Mouse (Mus musculus): ENCODE data around the gene E030030I06Rik.
A peak's percentile ranks its signal among the peaks of the same experiment; 100 is the strongest.
"Not testable (repeated sequence)": the region's sequence is repeated elsewhere in the genome, so short reads cannot be mapped to it uniquely, and the experiment has no call there.

Gene E030030I06Rik

DNA sequence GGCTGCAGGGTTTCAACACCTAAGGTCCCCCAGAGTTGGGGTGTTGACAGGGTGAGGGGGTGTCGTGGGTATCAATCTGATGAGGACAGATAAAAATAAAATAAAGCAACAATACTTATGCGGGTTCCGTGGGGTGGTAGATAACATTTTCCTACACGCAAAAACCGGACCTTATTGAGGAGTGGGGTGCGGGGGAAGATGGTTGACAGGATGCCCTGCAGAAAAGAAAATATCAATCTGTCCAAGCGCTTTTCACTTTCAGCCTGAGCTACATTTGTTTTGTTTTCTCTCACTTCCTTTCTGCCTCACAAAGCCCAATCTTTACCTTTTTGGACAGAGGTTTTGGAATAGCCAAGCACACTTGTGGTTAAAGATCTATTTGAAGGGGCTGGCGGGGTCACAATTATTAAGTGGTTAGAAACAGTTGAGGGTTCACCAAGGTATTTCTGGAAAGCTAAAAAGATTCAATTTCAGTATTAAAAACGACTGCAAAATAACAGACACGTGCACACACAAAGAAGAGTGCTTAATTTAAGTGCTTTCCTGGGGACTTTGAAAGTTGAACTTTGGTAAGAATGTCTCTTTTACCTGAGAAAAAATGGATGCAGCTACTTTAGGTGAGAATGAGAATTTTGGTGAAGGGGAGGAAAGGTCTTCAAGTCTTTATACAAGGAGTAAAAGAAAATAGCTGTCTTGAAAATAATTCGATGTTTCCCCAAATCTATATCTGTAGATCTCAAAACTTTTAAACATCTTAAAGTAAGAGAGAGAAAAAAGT, 3.0 kb upstream of the E030030I06Rik start:
- peak in 1 of 2 experiments; percentile 37 for DNase-seq

DNA sequence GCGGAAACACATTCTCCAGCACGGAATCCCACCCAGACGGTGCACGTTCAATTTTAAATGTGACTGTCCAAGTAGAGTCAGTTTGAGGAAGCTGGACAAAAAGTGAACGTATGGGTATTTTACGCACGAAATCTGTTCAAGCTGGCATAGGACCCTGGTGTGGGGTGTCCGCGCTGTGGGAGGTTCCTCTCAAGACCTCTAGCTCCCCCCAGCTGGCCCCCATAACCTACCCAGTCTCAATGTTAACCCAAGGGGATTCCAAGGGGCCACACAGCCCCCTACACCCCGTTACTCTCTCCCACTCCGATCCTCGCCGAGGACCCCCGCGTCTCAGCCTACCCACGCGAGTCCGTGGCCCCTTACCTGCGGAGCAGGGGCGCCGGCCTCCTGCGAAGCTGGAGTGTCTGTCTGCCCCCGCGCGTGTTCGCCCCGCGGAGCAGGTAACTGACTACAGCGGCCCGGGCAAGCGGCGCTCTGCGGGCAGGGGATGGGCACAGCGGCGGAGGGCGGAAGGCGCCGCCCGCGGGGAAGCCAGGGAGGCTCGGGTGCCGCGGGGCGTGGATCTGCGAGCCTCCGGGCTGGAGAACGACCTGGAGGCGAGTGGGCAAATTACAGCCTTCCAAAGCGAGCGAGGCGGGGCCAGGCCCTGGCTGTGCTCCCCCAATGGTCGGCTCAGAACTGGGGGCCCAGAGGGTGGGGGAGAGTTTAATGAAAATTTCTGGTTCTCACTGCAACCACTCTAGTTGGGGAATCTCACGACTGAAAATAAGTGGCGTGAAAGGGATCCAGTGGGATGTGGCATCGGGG, 2.2 kb upstream of the E030030I06Rik start:
- peak; percentile 44 to 57 for DNase-seq

DNA sequence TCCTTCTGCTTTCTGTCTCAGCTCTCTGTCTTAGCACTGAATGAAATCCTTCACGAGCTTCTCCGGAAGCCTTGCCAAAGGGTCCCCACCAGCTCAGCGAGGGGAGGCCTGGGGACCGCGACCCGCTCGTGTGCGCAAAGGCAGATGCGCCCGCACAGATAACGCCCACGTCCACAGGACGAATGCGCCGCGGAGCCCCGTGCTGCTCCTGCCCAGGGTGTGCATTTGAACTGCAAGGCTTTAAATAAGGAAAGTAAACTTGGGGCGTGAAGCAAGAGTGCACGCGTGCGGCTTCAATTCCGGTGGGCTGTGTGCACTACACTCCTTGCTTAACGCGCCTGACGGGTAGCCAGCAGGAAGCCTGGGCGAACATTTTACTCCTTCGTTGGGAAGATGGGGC, 1.5 kb upstream of the E030030I06Rik start:
- DNase-seq: peak; percentile 50 to 54

DNA sequence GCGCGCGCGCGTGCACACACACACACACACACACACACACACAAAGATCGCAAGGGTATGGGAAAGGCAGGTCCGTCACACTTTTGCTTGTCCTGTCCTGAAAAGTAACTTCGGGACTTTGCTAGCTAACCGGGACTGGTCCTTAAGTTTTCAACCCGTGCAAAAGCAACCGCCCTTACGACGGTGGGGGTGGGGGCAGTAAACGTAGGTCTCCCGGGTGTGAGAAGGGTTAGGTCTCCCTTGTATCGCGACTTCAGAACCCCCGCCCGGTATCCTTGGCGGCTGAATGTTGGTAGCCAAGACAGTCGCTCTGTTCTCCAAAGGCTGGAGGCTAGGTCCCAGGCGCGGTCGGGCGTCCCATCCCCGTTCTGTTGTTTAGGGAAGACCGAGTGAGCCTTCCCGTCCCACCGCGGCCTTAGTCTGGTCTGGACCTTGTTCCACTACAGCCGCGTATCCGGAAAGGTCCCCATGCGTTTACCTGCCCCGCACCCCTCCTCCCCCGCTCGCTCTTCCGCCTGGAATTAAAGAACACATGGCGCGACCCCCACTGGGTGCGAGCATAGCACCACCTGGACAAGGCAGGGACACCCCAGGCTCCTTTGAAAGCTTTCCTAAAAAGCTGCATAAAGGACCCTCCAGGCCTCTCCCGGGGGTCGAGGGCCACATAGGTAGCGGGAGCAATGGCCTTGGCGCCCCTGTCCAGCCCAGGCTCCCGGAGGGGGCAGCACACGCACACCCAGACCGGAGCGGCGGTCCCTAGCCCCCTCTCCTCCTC, 808 bp upstream of the E030030I06Rik start:
- DNase-seq: peak in 1 of 2 experiments; percentile 40

DNA sequence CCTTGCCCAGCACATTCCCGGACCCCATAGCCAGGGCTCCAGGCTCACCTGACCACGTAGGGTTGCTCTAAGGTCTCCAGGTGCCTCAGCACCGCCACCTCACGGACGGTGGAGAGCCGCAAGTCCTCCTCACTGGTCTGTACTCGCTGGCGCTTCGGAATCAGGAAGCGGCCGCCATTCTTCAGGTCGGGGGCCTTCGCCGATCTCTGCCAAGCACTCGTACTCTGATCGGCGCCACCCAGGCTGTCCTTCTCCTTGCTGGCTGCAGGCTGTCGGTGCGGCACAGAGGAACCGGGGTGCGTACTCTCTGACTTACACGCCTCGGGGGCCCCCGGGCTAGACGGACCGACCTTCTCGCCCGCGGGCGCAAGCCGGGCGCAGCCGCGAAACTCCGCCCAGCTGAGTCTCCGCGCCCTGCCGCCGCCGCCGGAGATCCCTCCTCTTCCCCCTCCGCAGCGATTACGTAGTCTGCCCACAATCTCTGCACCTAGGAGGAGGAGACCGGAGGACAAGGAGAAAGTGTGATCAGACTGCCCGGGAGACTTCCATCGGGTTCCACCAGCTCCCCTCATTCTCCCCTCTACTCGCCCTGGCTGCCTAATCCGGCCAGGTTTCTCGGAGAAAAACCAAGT, 513 bp downstream of the E030030I06Rik start:
- DNase-seq: peak; percentile 81 to 83

DNA sequence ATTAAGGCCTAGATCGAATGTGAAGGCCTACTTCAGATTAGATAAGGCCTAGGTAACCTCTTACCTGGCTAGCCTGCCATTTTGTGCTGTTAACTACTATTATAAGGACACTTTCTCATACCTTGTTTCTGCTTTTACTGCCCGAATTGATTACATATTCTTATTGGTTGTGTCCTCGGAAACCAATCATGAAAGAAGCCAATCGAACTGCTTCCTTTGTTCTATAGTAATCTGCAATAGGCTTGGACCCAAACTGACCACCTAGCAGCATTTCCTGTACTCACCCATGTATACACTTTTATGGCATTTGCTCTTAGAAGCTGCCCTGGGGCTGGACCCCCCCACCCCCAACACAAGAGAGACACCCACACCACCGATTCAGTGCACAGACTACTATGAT, 6.1 kb downstream of the E030030I06Rik start:
- DNase-seq: no peak

DNA sequence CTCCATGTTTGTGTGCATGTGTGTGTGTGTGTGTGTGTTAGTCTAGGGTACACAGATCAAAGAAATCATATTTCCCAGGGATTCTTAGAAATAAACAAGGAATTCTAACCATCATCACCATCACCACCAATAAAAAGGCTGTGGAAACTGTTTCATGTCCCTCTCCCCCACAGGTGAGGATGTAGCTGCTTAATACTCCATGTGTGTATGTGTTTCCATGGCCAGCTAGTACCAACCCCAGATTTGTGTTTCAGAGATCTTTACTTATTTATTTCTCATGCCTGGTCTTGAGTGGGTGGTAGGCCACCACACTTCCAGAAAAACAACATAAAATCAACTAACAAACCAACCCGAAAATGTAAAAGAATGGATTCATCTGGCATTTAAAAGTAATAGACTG, 6.9 kb downstream of the E030030I06Rik start:
- DNase-seq: not testable (repeated sequence)

DNA sequence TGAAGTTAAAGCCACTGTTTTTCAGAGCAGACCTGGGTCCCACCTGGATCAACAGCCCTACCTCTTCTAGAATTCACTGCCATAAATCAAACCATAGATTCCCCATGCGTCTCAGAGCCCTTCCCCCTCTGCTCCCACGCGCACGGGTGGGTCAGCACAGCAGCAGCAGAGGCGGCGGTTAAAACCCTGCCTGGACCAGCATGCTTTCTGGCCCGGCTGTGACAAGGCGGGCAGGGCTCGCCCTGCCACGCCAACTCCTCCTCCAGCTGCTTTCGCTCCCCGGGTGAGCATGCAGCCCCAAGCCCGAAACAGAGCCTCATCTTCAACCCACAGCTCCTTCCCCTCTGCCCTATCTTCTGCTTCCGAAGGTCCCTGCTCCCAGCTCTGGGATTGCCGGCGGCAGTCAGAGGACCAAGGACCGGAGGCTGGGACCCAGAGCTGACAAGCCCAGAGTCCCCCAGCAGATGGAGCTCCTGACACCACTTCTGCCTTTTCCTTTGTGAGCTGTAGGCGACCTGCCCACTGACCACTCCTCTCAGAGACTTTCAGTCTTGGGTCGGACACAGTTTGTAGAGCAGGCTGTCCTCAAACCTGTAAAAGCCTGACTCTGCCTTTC, 8.3 kb downstream of the E030030I06Rik start:
- peak; percentile 71 to 72 for DNase-seq

DNA sequence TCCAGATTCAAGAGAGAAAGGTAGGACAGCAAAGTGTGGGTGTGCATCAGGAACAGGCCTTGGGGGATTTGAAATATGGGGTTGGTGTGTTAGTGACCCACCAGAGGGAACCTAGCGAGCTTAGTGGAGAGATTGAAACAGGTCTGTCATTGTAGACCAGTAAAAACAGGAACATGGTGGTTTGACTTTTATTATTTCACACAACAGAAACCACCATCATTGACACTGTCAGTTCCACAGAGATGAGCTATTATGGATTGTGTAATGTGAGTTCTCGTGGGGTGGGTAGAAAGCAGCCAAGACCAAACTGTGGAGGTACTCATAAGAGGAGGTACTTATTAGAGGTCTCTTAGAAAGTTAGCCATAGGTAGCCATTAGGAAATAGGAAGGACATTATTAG, 74.5 kb downstream of the E030030I06Rik start:
- DNase-seq: no peak

DNA sequence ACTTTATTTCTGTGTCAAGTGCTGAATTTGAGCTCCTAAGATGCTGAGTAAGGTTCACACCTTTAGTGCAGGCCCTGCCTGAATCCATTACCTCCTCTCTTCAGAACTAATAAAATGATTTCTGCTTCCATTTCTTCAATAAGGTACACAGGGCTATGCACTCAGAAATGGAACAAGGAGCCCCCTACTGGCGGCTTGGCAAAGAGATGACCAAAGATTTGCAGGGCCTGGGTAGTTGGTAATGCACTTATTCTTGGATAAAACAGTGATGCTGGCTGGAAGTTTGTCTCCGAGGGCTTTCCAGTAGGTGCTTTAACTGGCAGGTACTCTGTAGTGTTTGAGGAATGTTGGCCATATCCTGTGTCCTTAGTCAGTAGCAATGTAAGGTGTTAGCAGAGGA, 76.3 kb downstream of the E030030I06Rik start:
- peak; percentile 37 to 42 for DNase-seq

DNA sequence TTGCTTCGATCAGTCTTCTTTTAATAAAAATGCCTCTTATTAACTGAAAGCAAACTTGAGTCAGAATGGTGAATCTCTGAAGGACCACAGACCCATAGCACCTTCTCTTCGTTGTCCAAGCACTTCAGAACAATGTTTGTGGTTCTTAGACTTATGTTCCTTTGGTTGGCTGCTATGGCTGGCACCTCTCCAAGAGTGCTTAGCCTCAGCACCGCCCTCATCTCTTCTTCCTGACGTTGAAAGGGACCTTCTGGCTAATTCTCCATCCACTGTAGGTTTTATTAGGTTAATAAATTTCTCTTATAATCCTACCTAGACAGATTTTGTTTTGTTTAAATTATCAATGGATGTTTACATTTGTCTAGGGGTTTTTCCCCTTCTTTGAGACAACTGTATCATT, 78.5 kb downstream of the E030030I06Rik start:
- DNase-seq: no peak

DNA sequence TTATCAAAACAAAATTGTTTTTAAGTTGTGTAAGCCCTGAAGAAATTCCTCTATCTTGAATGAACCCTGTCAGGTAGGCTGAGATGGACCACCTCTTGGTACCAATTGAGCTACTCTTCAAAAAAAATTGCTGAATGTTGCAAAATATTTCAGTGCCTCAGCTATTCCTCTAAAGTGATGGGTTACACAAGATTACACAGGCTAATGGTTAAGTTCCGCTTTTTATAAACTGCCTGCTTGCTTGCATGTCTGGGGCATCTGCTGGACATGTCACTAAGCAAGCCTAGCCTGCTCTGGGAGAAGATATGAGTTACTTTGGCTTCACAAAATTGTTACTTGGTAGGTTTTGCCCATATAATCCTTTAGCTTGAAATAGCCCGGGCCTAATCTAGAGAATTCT, 78.9 kb downstream of the E030030I06Rik start:
- no peak for DNase-seq

DNA sequence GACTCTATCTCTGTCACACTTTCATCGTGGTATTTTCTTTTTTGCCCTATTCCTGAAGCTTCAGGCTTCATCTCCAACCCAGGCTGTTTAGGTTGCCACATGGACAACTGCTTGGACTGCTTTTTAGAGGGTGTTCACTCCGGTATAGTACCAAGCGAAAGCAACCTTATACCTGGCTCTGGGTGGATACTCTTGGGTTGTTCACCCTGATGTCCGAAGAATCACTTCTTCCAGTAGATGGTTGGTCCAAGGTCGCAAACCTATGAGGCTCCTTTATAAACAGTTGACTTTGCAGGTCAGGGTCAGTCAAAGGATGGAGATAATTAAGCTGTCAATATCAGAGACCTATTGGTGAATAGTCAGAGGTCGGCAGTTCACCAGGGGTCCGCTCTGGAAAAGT, 81.1 kb downstream of the E030030I06Rik start, which contains the start of gene 4930444G20Rik:
Gene 4930444G20Rik, minus strand, starts transcription at position 101 of the 400 bp plus-strand sequence.
- not testable (repeated sequence) for DNase-seq

Data from B cell, adult 2 months (primary cell).